21 mouse cellular contexts compared by ENCODE assay signal in genomic region chr1:88267489-88267888, GRCm38 (mm10). TPM values are rescaled to one million over a fixed set of nuclear protein-coding genes. Genes with fewer than 3 reads are reported as not detected.
A peak's percentile ranks its signal among the peaks of the same experiment; 100 is the strongest.
DNase-seq lines count a peak whose midpoint lies in the region; ATAC-seq and TF ChIP-seq lines count a peak whose summit lies in the region.
"Had no signal": no experiment of that assay in that cellular context is flagged by ENCODE, and none has a peak within 500 bp of the region (broad histone marks: within the 10 kb centered on the region; RNA-seq: fewer than 3 reads in every experiment).

No protein-coding gene starts in this region.

- no peaks in the 10 kb centered on the region for H3K27me3 ChIP-seq in forebrain, embryonic 11.5 days (ENCODE audit: control insufficient read depth, insufficient read depth, low read length)
- no peaks in the 10 kb centered on the region for H3K27me3 ChIP-seq in forebrain, embryonic 10.5 days (ENCODE audit: poor library complexity, severe bottlenecking)
- no peaks in the 10 kb centered on the region for H3K27me3 ChIP-seq in limb, embryonic 14.5 days (ENCODE audit: control insufficient read depth, insufficient read depth, low read length)
- no peaks in the 10 kb centered on the region for H3K27me3 ChIP-seq in limb, embryonic 10.5 days (ENCODE audit: low read depth, poor library complexity, severe bottlenecking)
- no peaks in the 10 kb centered on the region for H3K27me3 ChIP-seq in neural tube, embryonic 12.5 days (replicated peaks)
- no peaks in the 10 kb centered on the region for H3K27me3 ChIP-seq in myocyte (ENCODE audit: control insufficient read depth, insufficient read depth, insufficient read length)
- H3K27me3 ChIP-seq in intestine, postnatal 0 days (replicated peaks; ENCODE audit: control insufficient read depth, insufficient read depth, low read length): no peaks in the 10 kb centered on the region
- H3K27me3 ChIP-seq: embryonic facial prominence, embryonic 15.5 days; heart, embryonic 13.5 days; kidney, embryonic 15.5 days had no signal

- H3K9me3 ChIP-seq in forebrain, embryonic 11.5 days (ENCODE audit: control insufficient read depth, low read length): peaks cover 3% of the 10 kb centered on the region; the same call in 1 of the 2 replicates
- peaks cover 74% of the 10 kb centered on the region for H3K9me3 ChIP-seq in forebrain, embryonic 10.5 days
- H3K9me3 ChIP-seq in limb, embryonic 14.5 days (ENCODE audit: control insufficient read depth, low read length): no peaks in the 10 kb centered on the region
- 0 out of 2 replicates have a peak, but pooled peaks cover 14% of the 10 kb centered on the region for H3K9me3 ChIP-seq in limb, embryonic 10.5 days (replicated peaks)
- H3K9me3 ChIP-seq in neural tube, embryonic 12.5 days: peaks cover 29% of the 10 kb centered on the region
- H3K9me3 ChIP-seq in intestine, postnatal 0 days (ENCODE audit: control insufficient read depth): no peaks in the 10 kb centered on the region
- H3K9me3 ChIP-seq: embryonic facial prominence, embryonic 15.5 days; heart, embryonic 13.5 days; kidney, embryonic 15.5 days had no signal

- peaks cover 86% of the 10 kb centered on the region for H3K36me3 ChIP-seq in forebrain, embryonic 11.5 days (ENCODE audit: control insufficient read depth, insufficient read depth, low read length)
- peaks cover 96% of the 10 kb centered on the region for H3K36me3 ChIP-seq in forebrain, embryonic 10.5 days (replicated peaks)
- peaks cover 90% of the 10 kb centered on the region for H3K36me3 ChIP-seq in limb, embryonic 14.5 days (ENCODE audit: control insufficient read depth, insufficient read depth, low read length)
- H3K36me3 ChIP-seq in limb, embryonic 10.5 days: peaks cover 96% of the 10 kb centered on the region
- peaks cover 86% of the 10 kb centered on the region for H3K36me3 ChIP-seq in neural tube, embryonic 12.5 days
- peaks cover 75% of the 10 kb centered on the region for H3K36me3 ChIP-seq in myocyte (ENCODE audit: control insufficient read depth, insufficient read depth)
- H3K36me3 ChIP-seq in intestine, postnatal 0 days (ENCODE audit: control insufficient read depth, insufficient read depth): peaks cover 89% of the 10 kb centered on the region

- no peak overlapping the region for H3K4me3 ChIP-seq in forebrain, embryonic 11.5 days (ENCODE audit: low read depth, low read length)
- no peak overlapping the region for H3K4me3 ChIP-seq in forebrain, embryonic 10.5 days
- no peak overlapping the region for H3K4me3 ChIP-seq in limb, embryonic 14.5 days (replicated peaks; ENCODE audit: low read length)
- H3K4me3 ChIP-seq in limb, embryonic 10.5 days: no peak overlapping the region
- no peak overlapping the region for H3K4me3 ChIP-seq in neural tube, embryonic 12.5 days
- no peak overlapping the region for H3K4me3 ChIP-seq in myocyte
- no peak overlapping the region for H3K4me3 ChIP-seq in intestine, postnatal 0 days (ENCODE audit: low read depth, low read length)
- H3K4me3 ChIP-seq: embryonic facial prominence, embryonic 15.5 days; heart, embryonic 13.5 days; kidney, embryonic 15.5 days had no signal

- WGBS in forebrain, embryonic 11.5 days: 94% methylated on average over 6 of the region's 6 CpGs
- WGBS in forebrain, embryonic 10.5 days: 93% methylated on average over 6 of the region's 6 CpGs
- WGBS in limb, embryonic 14.5 days: 91% methylated on average over 6 of the region's 6 CpGs
- 94% methylated on average over 6 of the region's 6 CpGs for WGBS in limb, embryonic 10.5 days
- 93% methylated on average over 6 of the region's 6 CpGs for WGBS in neural tube, embryonic 12.5 days
- WGBS in intestine, postnatal 0 days: 90% methylated on average over 6 of the region's 6 CpGs

- H3ac ChIP-seq in myocyte (ENCODE audit: control insufficient read depth, insufficient read length): no peak overlapping the region

- ATAC-seq in forebrain, embryonic 11.5 days (replicated peaks; ENCODE audit: low FRiP score): 0 out of 2 replicates have a peak, but pooled peaks have one; percentile 1
- 0 out of 2 replicates have a peak, but pooled peaks have one; percentile 0 for ATAC-seq in limb, embryonic 14.5 days (ENCODE audit: low FRiP score, low read depth)
- 0 out of 2 replicates have a peak, but pooled peaks have one; percentile 3 for ATAC-seq in neural tube, embryonic 12.5 days (ENCODE audit: low FRiP score, low read depth)
- no peak for ATAC-seq in intestine, postnatal 0 days
- ATAC-seq: intestine, embryonic 16.5 days had no signal

- no peak for TF ChIP-seq POLR2A in limb, embryonic 14.5 days (IDR thresholded peaks at IDR 0.05; ENCODE audit: borderline replicate concordance, extremely low read depth, insufficient read depth, insufficient read length)
- TF ChIP-seq POLR2A in myocyte (IDR thresholded peaks at IDR 0.05; ENCODE audit: insufficient read length, low read depth): no peak

- no peak for DNase-seq in forebrain, embryonic 11.5 days (ENCODE audit: low spot score)
- DNase-seq in forebrain, embryonic 10.5 days (ENCODE audit: extremely low spot score, low spot score): no peak
- DNase-seq in limb, embryonic 14.5 days (ENCODE audit: low spot score): no peak
- DNase-seq in limb, embryonic 10.5 days (ENCODE audit: low spot score): no peak
- DNase-seq in neural tube, embryonic 10.5 days (ENCODE audit: extremely low spot score, low spot score): no peak
- DNase-seq: adrenal gland, adult 8-10 months; cerebellum, postnatal 25 days; gastrocnemius, postnatal 14 days; heart, adult 18-20 months; layer of hippocampus, adult 9-11 months; lung, adult 2 months; right cerebral cortex, adult 18-20 months; thymus, postnatal 25 days had no signal

- no peak overlapping the region for H3K4me2 ChIP-seq in forebrain, embryonic 11.5 days (ENCODE audit: low read depth, low read length, severe bottlenecking)
- no peak overlapping the region for H3K4me2 ChIP-seq in limb, embryonic 14.5 days (replicated peaks; ENCODE audit: low read depth, low read length, severe bottlenecking)
- H3K4me2 ChIP-seq in neural tube, embryonic 12.5 days (replicated peaks): no peak overlapping the region
- H3K4me2 ChIP-seq in myocyte (ENCODE audit: low read depth): peak overlapping the region; percentile 19
- no peak overlapping the region for H3K4me2 ChIP-seq in intestine, postnatal 0 days (replicated peaks; ENCODE audit: low read depth)
- H3K4me2 ChIP-seq: embryonic facial prominence, embryonic 15.5 days; heart, embryonic 13.5 days; kidney, embryonic 15.5 days had no signal

- no peaks in the 10 kb centered on the region for H3K4me1 ChIP-seq in forebrain, embryonic 11.5 days (replicated peaks; ENCODE audit: control insufficient read depth, insufficient read depth, low read length)
- no peaks in the 10 kb centered on the region for H3K4me1 ChIP-seq in forebrain, embryonic 10.5 days
- H3K4me1 ChIP-seq in limb, embryonic 14.5 days (ENCODE audit: control insufficient read depth, insufficient read depth, low read length): no peaks in the 10 kb centered on the region
- no peaks in the 10 kb centered on the region for H3K4me1 ChIP-seq in limb, embryonic 10.5 days
- no peaks in the 10 kb centered on the region for H3K4me1 ChIP-seq in neural tube, embryonic 12.5 days
- H3K4me1 ChIP-seq in intestine, postnatal 0 days (replicated peaks; ENCODE audit: control insufficient read depth, insufficient read depth, low read length): no peaks in the 10 kb centered on the region
- H3K4me1 ChIP-seq: embryonic facial prominence, embryonic 15.5 days had no signal

- no peaks in the 10 kb centered on the region for H3K79me2 ChIP-seq in myocyte (ENCODE audit: control insufficient read depth, insufficient read depth)

- no peak overlapping the region for H3K27ac ChIP-seq in forebrain, embryonic 11.5 days (ENCODE audit: low read depth, low read length)
- H3K27ac ChIP-seq in forebrain, embryonic 10.5 days: no peak overlapping the region
- no peak overlapping the region for H3K27ac ChIP-seq in limb, embryonic 14.5 days (replicated peaks; ENCODE audit: low read depth, low read length)
- H3K27ac ChIP-seq in limb, embryonic 10.5 days: no peak overlapping the region
- no peak overlapping the region for H3K27ac ChIP-seq in neural tube, embryonic 12.5 days
- H3K27ac ChIP-seq in intestine, postnatal 0 days (ENCODE audit: low read depth, low read length): no peak overlapping the region; the same call in 1 of the 2 replicates
- H3K27ac ChIP-seq: embryonic facial prominence, embryonic 15.5 days; heart, embryonic 13.5 days; kidney, embryonic 15.5 days had no signal

- TF ChIP-seq CTCF in intestine, postnatal 0 days (IDR thresholded peaks at IDR 0.05; ENCODE audit: low read depth): no peak

- H3K9ac ChIP-seq in forebrain, embryonic 11.5 days (ENCODE audit: low read length): no peak overlapping the region
- no peak overlapping the region for H3K9ac ChIP-seq in limb, embryonic 14.5 days (ENCODE audit: low read depth, low read length, severe bottlenecking)
- no peak overlapping the region for H3K9ac ChIP-seq in neural tube, embryonic 12.5 days
- H3K9ac ChIP-seq in intestine, postnatal 0 days (ENCODE audit: low read depth, low read length): no peak overlapping the region
- H3K9ac ChIP-seq: embryonic facial prominence, embryonic 15.5 days; heart, embryonic 13.5 days; kidney, embryonic 15.5 days had no signal

RNA-seq across cellular contexts. Expression of gene Hjurp, which starts 9.9 kb away (rescaled TPM):
- 221 and 223 TPM in 2 replicates for polyA plus RNA-seq in forebrain, embryonic 11.5 days (2014; fragmentation: Nextera tagmentation; extraction: Ambion mirVana)
- polyA plus RNA-seq in forebrain, embryonic 10.5 days (2016; fragmentation: Nextera tagmentation; extraction: Ambion mirVana): 223 and 224 TPM in 2 replicates
- polyA plus RNA-seq in limb, embryonic 14.5 days (2012; rRNA removed): 277 and 360 TPM in 2 replicates
- polyA plus RNA-seq in limb, embryonic 14.5 days (2014; fragmentation: Nextera tagmentation; extraction: Ambion mirVana): 139 and 150 TPM in 2 replicates
- polyA plus RNA-seq in limb, embryonic 10.5 days (2016; fragmentation: Nextera tagmentation; extraction: Ambion mirVana): 206 and 245 TPM in 2 replicates
- 134 and 135 TPM in 2 replicates for polyA plus RNA-seq in neural tube, embryonic 12.5 days (2016; fragmentation: Nextera tagmentation; extraction: Ambion mirVana)
- 37.7 TPM for polyA plus RNA-seq in myocyte (2012; fragmentation: generic; extraction: Trizol)
- polyA plus RNA-seq in intestine, postnatal 0 days (2015; fragmentation: Nextera tagmentation; extraction: Ambion mirVana): 29.1 and 30.8 TPM in 2 replicates

RNA-seq across cellular contexts. Expression of gene Trpm8, which starts 10.0 kb away (rescaled TPM):
- polyA plus RNA-seq in forebrain, embryonic 11.5 days (2014; fragmentation: Nextera tagmentation; extraction: Ambion mirVana): not detected in 2 replicates
- polyA plus RNA-seq in forebrain, embryonic 10.5 days (2016; fragmentation: Nextera tagmentation; extraction: Ambion mirVana): not detected in 2 replicates
- not detected in 2 replicates for polyA plus RNA-seq in limb, embryonic 14.5 days (2012; rRNA removed)
- not detected in 2 replicates for polyA plus RNA-seq in limb, embryonic 14.5 days (2014; fragmentation: Nextera tagmentation; extraction: Ambion mirVana)
- not detected in 2 replicates for polyA plus RNA-seq in limb, embryonic 10.5 days (2016; fragmentation: Nextera tagmentation; extraction: Ambion mirVana)
- not detected in 2 replicates for polyA plus RNA-seq in neural tube, embryonic 12.5 days (2016; fragmentation: Nextera tagmentation; extraction: Ambion mirVana)
- 0.02 TPM for polyA plus RNA-seq in myocyte (2012; fragmentation: generic; extraction: Trizol)
- polyA plus RNA-seq in intestine, postnatal 0 days (2015; fragmentation: Nextera tagmentation; extraction: Ambion mirVana): not detected in 2 replicates
- polyA plus RNA-seq: intestine, embryonic 16.5 days; kidney, embryonic 15.5 days; limb, embryonic 11.5 days; lung, adult 2 months had no signal

RNA-seq across cellular contexts. Expression of gene Mroh2a, which starts 40.7 kb away (rescaled TPM):
- polyA plus RNA-seq in forebrain, embryonic 11.5 days (2014; fragmentation: Nextera tagmentation; extraction: Ambion mirVana): 2.5 and 3.0 TPM in 2 replicates
- 1.3 and 1.4 TPM in 2 replicates for polyA plus RNA-seq in forebrain, embryonic 10.5 days (2016; fragmentation: Nextera tagmentation; extraction: Ambion mirVana)
- 0.15 and 0.20 TPM in 2 replicates for polyA plus RNA-seq in limb, embryonic 14.5 days (2012; rRNA removed)
- 1.7 and 2.2 TPM in 2 replicates for polyA plus RNA-seq in limb, embryonic 14.5 days (2014; fragmentation: Nextera tagmentation; extraction: Ambion mirVana)
- polyA plus RNA-seq in limb, embryonic 10.5 days (2016; fragmentation: Nextera tagmentation; extraction: Ambion mirVana): 1.2 and 1.3 TPM in 2 replicates
- 1.3 and 1.5 TPM in 2 replicates for polyA plus RNA-seq in neural tube, embryonic 12.5 days (2016; fragmentation: Nextera tagmentation; extraction: Ambion mirVana)
- polyA plus RNA-seq in myocyte (2012; fragmentation: generic; extraction: Trizol): 1.4 TPM
- 0.29 and 0.94 TPM in 2 replicates for polyA plus RNA-seq in intestine, postnatal 0 days (2015; fragmentation: Nextera tagmentation; extraction: Ambion mirVana)

RNA-seq across cellular contexts. Expression of gene Ugt1a1, which starts 55.7 kb away (rescaled TPM):
- not detected in 2 replicates for polyA plus RNA-seq in forebrain, embryonic 11.5 days (2014; fragmentation: Nextera tagmentation; extraction: Ambion mirVana)
- 0.07 TPM in 1 of 2 replicates, not detected in the other for polyA plus RNA-seq in forebrain, embryonic 10.5 days (2016; fragmentation: Nextera tagmentation; extraction: Ambion mirVana)
- polyA plus RNA-seq in limb, embryonic 14.5 days (2012; rRNA removed): 1.5 and 2.3 TPM in 2 replicates
- polyA plus RNA-seq in limb, embryonic 14.5 days (2014; fragmentation: Nextera tagmentation; extraction: Ambion mirVana): 4.3 and 5.8 TPM in 2 replicates
- 0.13 TPM in 1 of 2 replicates, not detected in the other for polyA plus RNA-seq in limb, embryonic 10.5 days (2016; fragmentation: Nextera tagmentation; extraction: Ambion mirVana)
- not detected in 2 replicates for polyA plus RNA-seq in neural tube, embryonic 12.5 days (2016; fragmentation: Nextera tagmentation; extraction: Ambion mirVana)
- polyA plus RNA-seq in myocyte (2012; fragmentation: generic; extraction: Trizol): not detected
- polyA plus RNA-seq in intestine, postnatal 0 days (2015; fragmentation: Nextera tagmentation; extraction: Ambion mirVana): 80.7 and 84.0 TPM in 2 replicates
- polyA plus RNA-seq: heart, embryonic 13.5 days; limb, embryonic 11.5 days had no signal
